Mouse (Mus musculus): Measurements from ENCODE around the gene Cyyr1. TPM values are rescaled to one million over a fixed set of nuclear protein-coding genes. Genes with fewer than 3 reads are reported as not detected.
"Not testable (repeated sequence)": the region's sequence is repeated elsewhere in the genome, so short reads cannot be mapped to it uniquely, and the experiment has no call there.

The Cyyr1 gene
- polyA plus RNA-seq (2012; rRNA removed), result 4.6 and 5.1 TPM in 2 replicates

GRCm38 (mm10) chr16:85553297-85553696 is at the start of gene Cyyr1:
Gene Cyyr1 (minus strand): TSS chr16:85553397.
- not testable (repeated sequence) for H3K4me1 ChIP-seq (ENCODE audit: control insufficient read depth, insufficient read depth, low read length); H3K27ac ChIP-seq (ENCODE audit: insufficient read depth, low read length)

GRCm38 (mm10) chr16:85588844-85589243 is 35.6 kb upstream of the Cyyr1 start:
- no peak overlapping the region for H3K27ac ChIP-seq (ENCODE audit: insufficient read depth, low read length)
- H3K4me1 ChIP-seq (ENCODE audit: control insufficient read depth, insufficient read depth, low read length), result no peaks in the 10 kb centered on the region; the same call in 1 of the 2 replicates
- TF ChIP-seq POLR2A (IDR thresholded peaks at IDR 0.05; ENCODE audit: extremely low read depth, insufficient read depth, low read length) (no peak), CTCF (IDR thresholded peaks at IDR 0.05; ENCODE audit: extremely low read depth, insufficient read depth, low read length) (no peak)

More at GRCm38 (mm10) chr16:85553297-85553696, at the start of gene Cyyr1:
- H3K4me3 ChIP-seq (ENCODE audit: insufficient read depth, low read length), result not testable (repeated sequence)

GRCm38 (mm10) chr16:85587573-85588226 is 34.5 kb upstream of the Cyyr1 start:
- TF ChIP-seq POLR2A (IDR thresholded peaks at IDR 0.05; ENCODE audit: extremely low read depth, insufficient read depth, low read length) (no peak), CTCF (IDR thresholded peaks at IDR 0.05; ENCODE audit: extremely low read depth, insufficient read depth, low read length) (no peak)

More at GRCm38 (mm10) chr16:85588844-85589243, 35.6 kb upstream of the Cyyr1 start:
- H3K4me3 ChIP-seq (ENCODE audit: insufficient read depth, low read length), result no peak overlapping the region

GRCm38 (mm10) chr16:85566474-85566873 is 13.3 kb upstream of the Cyyr1 start:
- no peaks in the 10 kb centered on the region for H3K4me1 ChIP-seq (ENCODE audit: control insufficient read depth, insufficient read depth, low read length)
- H3K27ac ChIP-seq (ENCODE audit: insufficient read depth, low read length), result no peak overlapping the region
- H3K4me3 ChIP-seq (ENCODE audit: insufficient read depth, low read length), result no peak overlapping the region
- TF ChIP-seq CTCF (IDR thresholded peaks at IDR 0.05; ENCODE audit: extremely low read depth, insufficient read depth, low read length), result no peak
- TF ChIP-seq POLR2A (IDR thresholded peaks at IDR 0.05; ENCODE audit: extremely low read depth, insufficient read depth, low read length), result no peak

More at GRCm38 (mm10) chr16:85587573-85588226, 34.5 kb upstream of the Cyyr1 start:
- Histone ChIP-seq H3K4me1 (ENCODE audit: control insufficient read depth, insufficient read depth, low read length) (no peaks in the 10 kb centered on the region; the same call in 1 of the 2 replicates), H3K27ac (ENCODE audit: insufficient read depth, low read length) (no peak overlapping the region), H3K4me3 (ENCODE audit: insufficient read depth, low read length) (no peak overlapping the region)

- TF ChIP-seq CTCF (IDR thresholded peaks at IDR 0.05; ENCODE audit: extremely low read depth, insufficient read depth, low read length), result no peak
- no peaks in the 10 kb centered on the region for H3K4me1 ChIP-seq (ENCODE audit: control insufficient read depth, insufficient read depth, low read length)
- H3K4me3 ChIP-seq (ENCODE audit: insufficient read depth, low read length), result no peak overlapping the region
- no peak overlapping the region for H3K27ac ChIP-seq (ENCODE audit: insufficient read depth, low read length)
These were observed 641 bp upstream of the Cyyr1 start for GRCm38 (mm10) chr16:85553838-85554237.

GRCm38 (mm10) chr16:85551976-85552375 is 1.2 kb downstream of the Cyyr1 start:
- H3K4me3 ChIP-seq (ENCODE audit: insufficient read depth, low read length); H3K4me1 ChIP-seq (ENCODE audit: control insufficient read depth, insufficient read depth, low read length); H3K27ac ChIP-seq (ENCODE audit: insufficient read depth, low read length): not testable (repeated sequence)

- H3K27ac ChIP-seq (ENCODE audit: insufficient read depth, low read length), result peak overlapping the region; percentile 89
These were observed 3.1 kb downstream of the Cyyr1 start for GRCm38 (mm10) chr16:85549971-85550567.

GRCm38 (mm10) chr16:85546519-85546918 is 6.7 kb downstream of the Cyyr1 start:
- Histone ChIP-seq H3K4me1 (ENCODE audit: control insufficient read depth, insufficient read depth, low read length) (no peaks in the 10 kb centered on the region), H3K4me3 (ENCODE audit: insufficient read depth, low read length) (no peak overlapping the region), H3K27ac (ENCODE audit: insufficient read depth, low read length) (peak overlapping the region; percentile 87)
- TF ChIP-seq CTCF (IDR thresholded peaks at IDR 0.05; ENCODE audit: extremely low read depth, insufficient read depth, low read length), result no peak
- TF ChIP-seq POLR2A (IDR thresholded peaks at IDR 0.05; ENCODE audit: extremely low read depth, insufficient read depth, low read length), result no peak

More at GRCm38 (mm10) chr16:85549971-85550567, 3.1 kb downstream of the Cyyr1 start:
- H3K4me1 ChIP-seq (ENCODE audit: control insufficient read depth, insufficient read depth, low read length), result no peaks in the 10 kb centered on the region
- H3K4me3 ChIP-seq (ENCODE audit: insufficient read depth, low read length), result 0 out of 2 replicates have a peak overlapping the region, but pooled peaks have one; percentile 23
- TF ChIP-seq POLR2A (IDR thresholded peaks at IDR 0.05; ENCODE audit: extremely low read depth, insufficient read depth, low read length), result no peak
- TF ChIP-seq CTCF (IDR thresholded peaks at IDR 0.05; ENCODE audit: extremely low read depth, insufficient read depth, low read length), result no peak

- no peak overlapping the region for H3K27ac ChIP-seq (ENCODE audit: insufficient read depth, low read length)
- H3K4me3 ChIP-seq (ENCODE audit: insufficient read depth, low read length), result no peak overlapping the region
- TF ChIP-seq POLR2A (IDR thresholded peaks at IDR 0.05; ENCODE audit: extremely low read depth, insufficient read depth, low read length), result no peak
- TF ChIP-seq CTCF (IDR thresholded peaks at IDR 0.05; ENCODE audit: extremely low read depth, insufficient read depth, low read length), result no peak
- no peaks in the 10 kb centered on the region for H3K4me1 ChIP-seq (ENCODE audit: control insufficient read depth, insufficient read depth, low read length)
These were observed 11.4 kb downstream of the Cyyr1 start for GRCm38 (mm10) chr16:85541676-85542273.

- H3K4me1 ChIP-seq (ENCODE audit: control insufficient read depth, insufficient read depth, low read length), result no peaks in the 10 kb centered on the region
- no peak overlapping the region for H3K27ac ChIP-seq (ENCODE audit: insufficient read depth, low read length)
- no peak overlapping the region for H3K4me3 ChIP-seq (ENCODE audit: insufficient read depth, low read length)
- TF ChIP-seq CTCF (IDR thresholded peaks at IDR 0.05; ENCODE audit: extremely low read depth, insufficient read depth, low read length) (no peak), POLR2A (IDR thresholded peaks at IDR 0.05; ENCODE audit: extremely low read depth, insufficient read depth, low read length) (no peak)
These were observed 12.2 kb downstream of the Cyyr1 start for GRCm38 (mm10) chr16:85541023-85541422.
